Mouse (Mus musculus): ENCODE measurements around the gene Dpm2.
A peak's percentile ranks its signal among the peaks of the same experiment; 100 is the strongest.

Gene Dpm2

DNA sequence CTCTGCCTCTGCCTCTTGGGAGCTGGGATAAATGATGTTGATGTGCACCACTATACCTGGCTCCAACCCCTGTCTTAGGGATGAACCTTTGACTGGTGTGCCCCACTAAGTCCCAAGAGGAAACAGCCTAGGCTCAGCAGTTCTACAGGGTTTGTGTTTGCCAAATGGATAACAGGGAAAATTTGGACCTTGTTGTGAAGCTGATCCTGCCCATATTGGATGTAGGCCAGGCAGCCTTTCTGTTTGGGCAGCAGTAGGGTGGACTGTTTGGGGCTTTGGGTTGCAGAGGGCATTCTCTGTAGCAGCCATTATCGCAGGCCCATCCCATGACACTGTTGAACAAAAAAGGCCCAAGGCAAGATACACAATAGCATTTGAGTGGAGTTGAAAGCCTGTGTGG, 23.7 kb upstream of the Dpm2 start:
- no peak for DNase-seq (ENCODE audit: low read depth, low spot score)

DNA sequence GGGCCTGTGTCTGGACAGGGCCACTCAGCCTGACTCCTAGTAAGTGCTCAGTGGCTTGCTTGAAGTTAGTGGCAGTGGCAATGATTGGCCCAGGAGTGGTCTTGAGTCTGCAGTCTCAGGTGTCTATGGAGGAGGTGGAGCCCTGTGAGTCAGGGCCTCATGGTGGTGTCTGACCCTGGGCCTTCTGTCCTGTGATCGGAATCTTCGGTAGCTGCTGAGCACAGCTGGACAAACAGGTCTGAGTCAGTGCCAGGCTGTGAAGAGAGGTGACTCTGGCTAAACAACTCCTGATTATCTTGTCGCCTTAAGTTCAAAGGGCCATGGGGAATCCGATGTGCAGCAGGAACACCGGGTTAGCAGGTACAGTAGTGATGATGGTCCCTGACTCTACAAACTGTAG, 23.3 kb upstream of the Dpm2 start:
- DNase-seq (ENCODE audit: low read depth, low spot score) = no peak

DNA sequence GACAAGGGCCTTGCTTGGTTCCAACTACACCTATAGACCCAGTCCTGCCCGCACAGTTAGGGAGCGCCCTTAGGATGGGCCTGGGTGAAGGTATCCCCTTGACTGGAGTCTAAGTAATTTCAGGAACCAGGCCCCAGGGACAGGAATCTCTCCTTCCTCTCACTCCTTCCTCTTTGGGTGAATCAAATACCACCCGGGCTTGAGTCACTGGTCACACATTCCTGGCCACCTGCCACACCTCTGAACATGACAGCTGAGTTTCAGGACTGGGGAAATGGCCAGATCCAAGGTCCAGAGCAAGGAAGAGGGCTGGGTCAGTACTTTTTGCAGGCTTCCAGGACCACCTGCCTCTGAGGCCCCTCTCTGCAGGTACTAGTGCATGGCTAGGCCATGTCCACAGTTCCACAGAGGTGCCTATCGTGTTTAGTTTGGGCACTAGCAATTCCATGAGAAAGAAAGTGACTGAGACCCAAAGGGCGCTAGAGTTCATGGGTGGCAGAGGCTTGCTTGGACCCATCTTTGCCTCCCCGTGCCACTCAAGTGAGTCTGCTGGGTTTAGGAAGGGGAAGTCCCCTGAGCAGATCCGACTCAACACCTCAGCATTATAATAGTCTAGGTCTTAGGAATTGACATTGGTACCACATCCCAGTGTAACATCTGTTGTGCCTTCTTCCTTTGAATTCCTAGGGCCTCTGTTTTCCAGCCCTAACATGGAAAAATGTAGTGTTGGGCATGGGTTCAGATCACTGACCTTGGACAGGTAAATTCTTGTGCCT, 22.5 kb upstream of the Dpm2 start:
- no peak for DNase-seq (ENCODE audit: low read depth, low spot score)

GRCm38 (mm10) chr2:32549171-32549570, 21.5 kb upstream of the Dpm2 start:
- no peak for DNase-seq (ENCODE audit: low read depth, low spot score)

DNA sequence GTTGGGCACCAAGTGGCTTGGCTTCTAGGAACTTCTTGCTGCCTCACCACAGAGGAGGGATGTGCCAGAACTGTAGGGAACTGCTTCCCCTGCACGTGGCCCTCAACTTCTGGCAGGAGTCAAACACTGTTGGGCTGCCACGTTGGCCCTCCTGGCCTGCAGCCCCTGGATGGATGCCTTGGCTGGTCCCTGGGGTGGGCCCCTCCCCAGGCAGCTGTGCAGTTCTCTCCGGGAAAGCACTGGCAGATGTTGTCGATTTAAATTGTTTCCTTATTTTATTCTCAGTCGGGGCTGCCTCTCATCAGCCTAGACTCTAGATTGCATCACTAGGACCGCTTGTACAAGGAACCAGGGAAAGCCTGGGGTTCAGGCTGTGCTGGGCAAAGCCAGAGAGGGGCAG, 20.9 kb upstream of the Dpm2 start:
- no peak for DNase-seq (ENCODE audit: low read depth, low spot score)

- no peak for DNase-seq (ENCODE audit: low read depth, low spot score)
These were observed 19.4 kb upstream of the Dpm2 start for GRCm38 (mm10) chr2:32551236-32551635.

GRCm38 (mm10) chr2:32553592-32554148, 17.0 kb upstream of the Dpm2 start:
- no peak for DNase-seq (ENCODE audit: low read depth, low spot score)

DNA sequence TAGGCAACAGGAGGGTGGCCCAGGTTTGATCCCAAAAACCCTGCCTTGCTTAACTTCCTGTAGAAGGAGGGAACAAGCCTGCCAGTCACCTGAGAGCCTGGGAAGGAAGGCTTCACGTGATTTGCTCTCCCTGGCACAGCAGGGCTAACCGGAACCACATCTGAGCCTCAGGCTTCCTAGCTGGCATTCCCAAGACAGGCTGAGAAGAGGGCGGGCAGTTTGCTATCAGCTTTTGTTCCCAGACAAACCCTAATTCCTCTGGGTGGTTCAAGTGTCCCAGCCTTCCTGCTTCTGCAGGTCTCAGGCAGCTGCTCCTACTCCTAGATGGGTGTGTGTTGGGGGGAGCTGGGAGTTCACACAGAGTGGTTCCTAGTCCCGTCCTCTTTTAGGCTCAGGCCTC, 15.2 kb upstream of the Dpm2 start:
- peak; percentile 79 for DNase-seq (ENCODE audit: low read depth, low spot score)

- DNase-seq (ENCODE audit: low read depth, low spot score) = no peak
These were observed 14.6 kb upstream of the Dpm2 start for GRCm38 (mm10) chr2:32556019-32556418.

DNA sequence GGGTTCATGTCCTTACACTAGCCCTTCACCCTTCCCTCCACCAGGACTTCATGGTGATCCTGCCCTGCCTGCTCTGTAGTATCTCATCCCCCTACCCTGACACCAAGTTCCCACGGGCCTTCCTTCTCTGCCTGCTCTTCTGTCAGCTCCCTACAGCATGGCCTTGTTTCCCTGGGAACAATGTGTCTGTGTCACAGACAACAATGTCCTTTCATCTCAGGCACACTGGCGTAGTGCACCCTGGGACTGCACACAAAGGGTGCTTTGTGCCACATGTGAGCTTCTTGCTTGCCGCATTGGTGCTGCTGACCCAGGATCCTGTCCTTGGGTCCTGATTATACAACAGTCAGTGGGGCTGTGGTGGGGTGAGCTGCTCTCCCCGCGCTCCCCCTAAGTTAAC, 11.1 kb upstream of the Dpm2 start:
- DNase-seq (ENCODE audit: low read depth, low spot score) = no peak

- DNase-seq (ENCODE audit: low read depth, low spot score) = peak; percentile 83
These were observed 4.1 kb upstream of the Dpm2 start for GRCm38 (mm10) chr2:32566536-32567063.

GRCm38 (mm10) chr2:32568149-32568548, 2.5 kb upstream of the Dpm2 start:
- no peak for DNase-seq (ENCODE audit: low read depth, low spot score)

DNA sequence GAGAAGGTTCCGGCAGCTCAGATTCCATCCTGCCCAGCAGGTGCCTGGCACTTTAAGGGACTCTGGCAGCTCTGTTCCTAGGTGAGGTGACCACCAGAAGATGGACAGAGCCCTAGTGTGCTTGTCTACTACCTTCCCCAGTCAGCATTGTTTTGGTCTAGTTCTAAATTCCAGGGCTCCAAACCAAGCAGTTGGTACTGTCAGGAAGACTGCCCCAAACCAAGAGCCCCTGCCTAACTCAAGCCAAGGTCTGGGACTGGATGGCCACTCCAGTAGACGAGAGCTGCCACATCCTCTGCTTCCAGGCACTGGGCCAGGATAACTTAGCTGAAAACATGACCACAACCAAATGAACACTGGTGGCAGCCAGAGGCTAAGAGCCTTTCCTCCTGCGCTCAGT, 1.7 kb upstream of the Dpm2 start:
- no peak for DNase-seq (ENCODE audit: low read depth, low spot score)

- DNase-seq (ENCODE audit: low read depth, low spot score) = no peak
These were observed 1.5 kb downstream of the Dpm2 start for GRCm38 (mm10) chr2:32572196-32572595.

GRCm38 (mm10) chr2:32574497-32574896, 3.8 kb downstream of the Dpm2 start, which contains the start of gene Pip5kl1:
Gene Pip5kl1 (plus strand): TSS chr2:32574797.
- no peak for DNase-seq (ENCODE audit: low read depth, low spot score)

GRCm38 (mm10) chr2:32574901-32575585, 4.4 kb downstream of the Dpm2 start:
- DNase-seq (ENCODE audit: low read depth, low spot score) = peak; percentile 81

GRCm38 (mm10) chr2:32575586-32576160, 5.0 kb downstream of the Dpm2 start, which contains the start of gene 9430097D07Rik:
Gene 9430097D07Rik (minus strand): TSS chr2:32575684.
- peak; percentile 88 for DNase-seq (ENCODE audit: low read depth, low spot score)

GRCm38 (mm10) chr2:32576532-32576931, 5.9 kb downstream of the Dpm2 start:
- DNase-seq (ENCODE audit: low read depth, low spot score) = no peak

DNA sequence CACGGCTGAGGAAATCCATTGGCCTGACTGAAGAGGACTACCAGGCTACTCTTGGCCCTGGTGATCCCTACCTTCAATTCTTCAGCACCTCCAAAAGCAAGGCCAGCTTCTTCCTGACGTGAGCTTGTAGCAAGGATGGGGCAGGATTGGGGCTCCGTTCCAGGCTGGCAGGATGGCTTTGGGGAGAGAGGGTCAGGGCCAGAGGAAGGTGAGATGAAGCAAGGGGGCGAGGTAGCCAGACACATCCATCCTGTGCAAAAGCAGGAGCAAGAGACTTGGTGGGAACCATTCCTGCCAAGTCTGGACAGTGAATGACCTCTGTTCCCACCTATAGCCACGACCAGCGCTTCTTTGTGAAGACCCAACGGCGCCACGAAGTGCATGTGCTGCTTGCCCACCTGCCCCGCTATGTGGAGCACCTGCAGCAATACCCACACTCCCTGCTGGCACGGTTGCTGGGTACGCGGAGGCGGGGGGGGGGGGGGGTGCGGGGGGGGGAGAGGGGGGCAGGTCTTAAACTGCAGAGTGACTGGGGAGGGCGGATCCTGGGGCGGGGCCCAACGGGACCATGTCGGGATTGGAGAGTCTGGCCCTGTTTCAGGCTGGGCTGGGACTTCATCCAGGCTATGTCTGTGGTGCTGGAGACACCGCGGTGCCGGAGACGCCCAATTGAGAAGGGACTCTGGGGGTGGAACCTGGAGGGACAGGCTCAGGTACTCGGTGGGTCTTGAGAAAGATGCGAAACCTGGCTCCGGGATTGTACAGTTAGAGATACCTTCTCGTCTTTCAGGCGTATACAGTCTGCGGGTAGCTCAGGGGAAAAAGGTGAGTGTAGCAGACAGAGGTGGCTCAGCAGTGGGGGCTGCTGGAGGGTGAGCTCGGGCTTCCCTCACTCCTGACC, 7.7 kb downstream of the Dpm2 start:
- DNase-seq (ENCODE audit: low read depth, low spot score) = no peak

GRCm38 (mm10) chr2:32581450-32582095, 10.9 kb downstream of the Dpm2 start:
- DNase-seq (ENCODE audit: low read depth, low spot score) = peak; percentile 89

All from R1 (cell line).